Mouse (Mus musculus): ENCODE measurements around the gene Efcab9. TPM values are rescaled to one million over a fixed set of nuclear protein-coding genes. Genes with fewer than 3 reads are reported as not detected.
A peak's percentile ranks its signal among the peaks of the same experiment; 100 is the strongest.

Efcab9 gene
- total RNA-seq (2021) = 1 to 10 TPM in 1 of 2 experiments, under 1 TPM in 1; 0.75 to 1.4 TPM
- long read RNA-seq, experiment 1 = 0 reads
- long read RNA-seq, experiment 2, partial matches to known transcripts = 0 of 2 reads
- long read RNA-seq, experiment 2, other reads (novel, unspliced or antisense) = 2 of 2 reads

GRCm38 (mm10) chr11:32531871-32532764 lies at the start of gene Efcab9:
TSS of gene Efcab9 (minus strand) at chr11:32532081.
- peak within 1 kb of the TSS; percentile 55 for H3K4me3 ChIP-seq
- DNase-seq (ENCODE audit: extremely low spot score in 1 of 2, low spot score in 2 of 2) = no peak
- TF ChIP-seq CTCF (IDR thresholded peaks at IDR 0.05) = no peak
- peak within 1 kb of the TSS; percentile 45; the same call in 1 of the 2 replicates for H3K27ac ChIP-seq
- intact Hi-C loops (cut with DNase I) = loop anchor here (2.0 kb wide), 2 partner anchors 49 to 77 kb away; partner anchors contain the start of gene Ubtd2

GRCm38 (mm10) chr11:32581031-32581430 lies 49.1 kb upstream of the Efcab9 start:
- intact Hi-C loops (cut with DNase I) = loop anchor here (2.0 to 10.0 kb wide), 2 partner anchors 48 to 396 kb away; partner anchors contain the start of genes Efcab9 and Stk10
- no peak for TF ChIP-seq CTCF (IDR thresholded peaks at IDR 0.05)

GRCm38 (mm10) chr11:32580305-32580947 lies 48.5 kb upstream of the Efcab9 start:
- TF ChIP-seq CTCF (IDR thresholded peaks at IDR 0.05) = no peak
- intact Hi-C loops (cut with DNase I) = loop anchor here (2.0 to 10.0 kb wide), 2 partner anchors 48 to 396 kb away; partner anchors contain the start of genes Efcab9 and Stk10
- peak in 1 of 2 experiments; percentile 50 for DNase-seq (ENCODE audit: extremely low spot score in 1 of 2, low spot score in 2 of 2)
- Histone ChIP-seq H3K27ac (no peak overlapping the region), H3K4me3 (no peak overlapping the region)

More at GRCm38 (mm10) chr11:32581031-32581430, 49.1 kb upstream of the Efcab9 start:
- H3K4me3 ChIP-seq = no peak overlapping the region
- no peak for DNase-seq (ENCODE audit: extremely low spot score in 1 of 2, low spot score in 2 of 2)
- H3K27ac ChIP-seq = peak overlapping the region; percentile 24; the same call in 1 of the 2 replicates

- H3K4me3 ChIP-seq = no peak overlapping the region
- DNase-seq (ENCODE audit: extremely low spot score in 1 of 2, low spot score in 2 of 2) = no peak
- H3K27ac ChIP-seq = no peak overlapping the region
- no peak for TF ChIP-seq CTCF (IDR thresholded peaks at IDR 0.05)
- intact Hi-C loops (cut with DNase I) = no loop called here
These were observed 44.8 kb upstream of the Efcab9 start for GRCm38 (mm10) chr11:32576760-32577050.

- TF ChIP-seq CTCF (IDR thresholded peaks at IDR 0.05) = no peak
- intact Hi-C loops (cut with DNase I) = no loop called here
- Histone ChIP-seq H3K27ac (no peak overlapping the region), H3K4me3 (no peak overlapping the region)
- no peak for DNase-seq (ENCODE audit: extremely low spot score in 1 of 2, low spot score in 2 of 2)
These were observed 44.3 kb upstream of the Efcab9 start for GRCm38 (mm10) chr11:32575964-32576759.

- intact Hi-C loops (cut with DNase I) = no loop called here
- DNase-seq (ENCODE audit: extremely low spot score in 1 of 2, low spot score in 2 of 2) = no peak
- no peak for TF ChIP-seq CTCF (IDR thresholded peaks at IDR 0.05)
- H3K4me3 ChIP-seq = no peak overlapping the region
- H3K27ac ChIP-seq = no peak overlapping the region
These were observed 41.8 kb upstream of the Efcab9 start for GRCm38 (mm10) chr11:32573669-32574068.

GRCm38 (mm10) chr11:32571103-32571502 lies 39.2 kb upstream of the Efcab9 start:
- no peak for TF ChIP-seq CTCF (IDR thresholded peaks at IDR 0.05)
- no peak overlapping the region for H3K4me3 ChIP-seq
- DNase-seq (ENCODE audit: extremely low spot score in 1 of 2, low spot score in 2 of 2) = no peak
- H3K27ac ChIP-seq = no peak overlapping the region
- intact Hi-C loops (cut with DNase I) = no loop called here

GRCm38 (mm10) chr11:32568637-32569293 lies 36.9 kb upstream of the Efcab9 start:
- TF ChIP-seq CTCF (IDR thresholded peaks at IDR 0.05) = no peak
- intact Hi-C loops (cut with DNase I) = no loop called here
- H3K4me3 ChIP-seq = no peak overlapping the region
- no peak overlapping the region for H3K27ac ChIP-seq
- no peak for DNase-seq (ENCODE audit: extremely low spot score in 1 of 2, low spot score in 2 of 2)

- no peak overlapping the region for H3K27ac ChIP-seq
These were observed 36.2 kb upstream of the Efcab9 start for GRCm38 (mm10) chr11:32568060-32568459.

GRCm38 (mm10) chr11:32567000-32567855 lies 35.3 kb upstream of the Efcab9 start:
- no peak for DNase-seq (ENCODE audit: extremely low spot score in 1 of 2, low spot score in 2 of 2)
- no peak overlapping the region for H3K4me3 ChIP-seq
- intact Hi-C loops (cut with DNase I) = no loop called here
- no peak overlapping the region for H3K27ac ChIP-seq
- TF ChIP-seq CTCF (IDR thresholded peaks at IDR 0.05) = no peak

More at GRCm38 (mm10) chr11:32568060-32568459, 36.2 kb upstream of the Efcab9 start:
- TF ChIP-seq CTCF (IDR thresholded peaks at IDR 0.05) = no peak
- intact Hi-C loops (cut with DNase I) = no loop called here
- no peak for DNase-seq (ENCODE audit: extremely low spot score in 1 of 2, low spot score in 2 of 2)
- H3K4me3 ChIP-seq = no peak overlapping the region

Measured in left cerebral cortex, adult 2 months (tissue).